Mouse (Mus musculus) urinary bladder, adult 18-20 months (tissue): Measurements from ENCODE around the gene Anxa10.

Source experiments
- DNase-seq, 2 experiments: peaks; one replicate each; pipeline ENCODE4 v3.0.0; 2022; ENCODE audit warnings: low spot score in 2 of 2, mixed read lengths in 2 of 2

Anxa10 gene

DNA sequence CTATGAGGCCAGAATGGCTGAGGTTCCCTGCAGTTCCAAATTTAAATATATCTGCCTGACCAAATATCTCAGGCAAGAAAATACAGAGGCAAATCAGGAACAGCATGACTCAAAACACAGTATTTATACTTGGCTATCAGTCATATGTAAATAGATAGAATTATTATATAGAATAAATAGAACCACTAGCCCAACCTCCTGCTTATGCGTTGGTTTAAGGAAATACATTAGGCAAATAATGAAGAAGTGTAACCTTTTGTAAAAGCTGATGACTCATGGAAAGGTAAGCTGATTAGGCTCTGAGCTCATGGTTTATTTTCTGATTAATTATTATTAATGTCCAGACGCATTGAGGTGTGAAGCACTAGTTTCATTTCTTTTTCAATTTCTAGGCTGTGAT is at the start of gene Anxa10:
Gene Anxa10 (minus strand): TSS at position 53 of the 400 bp plus-strand sequence.
- DNase-seq = no peak

- DNase-seq = no peak
Observed at GRCm38 (mm10) chr8:62132662-62133366, 9.9 kb upstream of the Anxa10 start.

DNA sequence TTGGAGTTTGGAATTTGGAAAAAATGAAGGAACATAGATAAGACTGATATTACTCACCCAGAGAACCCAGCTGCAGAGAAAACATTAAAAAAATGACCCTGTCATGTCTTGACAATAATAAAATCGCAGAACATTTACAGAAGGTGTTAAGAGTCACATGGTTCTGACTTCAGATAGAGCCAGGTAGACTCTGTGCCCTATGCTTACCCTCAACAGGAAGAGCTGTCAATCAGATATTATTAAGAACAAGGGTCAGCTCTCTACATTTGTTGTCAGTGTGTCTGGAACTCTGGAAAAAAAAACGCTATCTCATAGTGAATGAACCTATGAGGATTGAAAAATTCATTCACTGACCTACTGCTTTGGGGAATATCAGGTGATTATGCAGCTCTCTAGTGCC is 25.7 kb downstream of the Anxa10 start:
- DNase-seq = no peak

DNA sequence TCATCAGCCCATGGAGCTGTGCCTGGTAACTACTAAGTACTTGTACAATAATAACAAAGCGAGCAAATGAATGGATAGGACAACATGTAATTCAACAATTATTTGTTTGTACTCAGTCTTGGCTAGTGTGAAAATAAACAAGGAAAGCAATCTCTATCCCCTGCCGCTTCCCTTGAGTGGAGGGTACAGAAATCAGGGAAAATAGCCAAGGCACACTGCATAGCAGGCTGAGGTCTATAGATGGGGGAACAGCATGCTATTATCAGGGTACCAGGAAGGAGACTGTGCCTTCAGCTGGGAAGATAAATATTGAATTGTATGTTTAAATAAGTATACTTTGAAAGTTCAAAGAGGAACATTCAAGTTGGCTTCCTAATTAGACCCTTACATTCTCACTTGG is 41.1 kb downstream of the Anxa10 start:
- DNase-seq = no peak

DNA sequence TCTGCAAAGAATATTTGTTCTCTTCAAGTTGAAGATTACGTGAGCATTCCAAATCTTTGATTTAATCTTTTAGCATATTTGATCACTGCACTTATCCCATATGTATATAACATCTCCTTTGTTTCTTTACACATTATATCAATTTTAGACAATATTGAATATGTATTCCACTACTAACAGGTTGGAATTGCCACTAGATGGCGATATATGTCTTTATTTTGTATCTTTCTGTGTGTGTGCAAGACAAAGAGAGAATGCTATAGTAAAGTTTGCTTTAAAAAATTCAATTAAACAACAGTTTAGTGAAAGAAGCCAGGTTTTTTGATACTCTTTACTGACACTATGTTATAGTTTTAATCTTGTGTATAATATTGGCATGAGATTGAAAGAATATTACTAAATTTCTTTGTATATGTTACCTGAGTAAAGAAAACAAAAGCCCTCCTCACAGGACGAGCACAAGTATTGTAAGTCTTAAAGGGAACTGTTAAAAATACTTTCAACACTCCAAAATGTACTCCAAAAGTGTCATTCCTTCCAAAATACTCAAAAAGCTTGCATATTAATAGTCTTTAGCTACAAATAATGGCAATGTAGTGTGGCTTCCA is 42.7 kb downstream of the Anxa10 start:
- DNase-seq = no peak

- no peak for DNase-seq
Observed at GRCm38 (mm10) chr8:62068305-62068704, 54.6 kb downstream of the Anxa10 start.

- no peak for DNase-seq
Observed at GRCm38 (mm10) chr8:62060357-62060756, 62.6 kb downstream of the Anxa10 start.

DNA sequence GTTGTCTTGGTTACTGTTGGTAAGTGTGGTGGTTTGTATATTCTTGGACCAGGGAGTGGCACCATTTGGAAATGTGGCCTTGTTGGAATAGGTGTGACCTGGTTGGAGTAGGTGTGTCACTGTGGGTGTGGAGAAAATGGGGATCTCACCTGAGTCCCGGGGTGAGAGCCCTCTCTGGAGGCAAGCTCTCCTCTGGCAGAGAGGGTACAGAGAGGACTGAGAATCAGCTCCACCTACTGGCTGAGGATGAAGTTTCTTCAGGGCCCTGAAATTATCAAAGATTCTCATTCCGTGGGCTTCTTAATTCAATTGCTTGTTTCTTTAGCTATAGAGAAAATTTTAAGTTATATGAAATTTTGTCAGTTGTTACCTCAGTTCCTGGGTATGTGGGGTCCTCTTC is 76.1 kb downstream of the Anxa10 start:
- DNase-seq = no peak

- no peak for DNase-seq
Observed at GRCm38 (mm10) chr8:62034351-62034750, 88.6 kb downstream of the Anxa10 start.

DNA sequence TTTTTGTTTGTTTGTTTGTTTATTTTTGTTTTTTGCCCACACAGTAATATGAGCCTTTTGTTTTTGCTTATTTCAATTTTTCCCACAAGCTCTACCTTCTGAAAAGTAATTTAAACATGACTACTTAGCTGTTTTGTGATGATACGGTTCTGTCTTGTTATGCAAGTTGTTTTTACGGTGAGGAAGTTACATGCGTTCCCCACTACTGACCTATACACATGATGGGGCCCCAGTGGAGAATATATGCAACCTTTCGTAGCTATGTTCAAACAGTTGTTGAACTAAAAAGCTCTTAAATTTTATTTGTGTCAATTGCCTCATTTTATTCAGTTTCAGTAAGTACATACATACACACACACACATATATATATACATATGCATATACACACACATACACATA is 108.4 kb downstream of the Anxa10 start:
- no peak for DNase-seq

DNA sequence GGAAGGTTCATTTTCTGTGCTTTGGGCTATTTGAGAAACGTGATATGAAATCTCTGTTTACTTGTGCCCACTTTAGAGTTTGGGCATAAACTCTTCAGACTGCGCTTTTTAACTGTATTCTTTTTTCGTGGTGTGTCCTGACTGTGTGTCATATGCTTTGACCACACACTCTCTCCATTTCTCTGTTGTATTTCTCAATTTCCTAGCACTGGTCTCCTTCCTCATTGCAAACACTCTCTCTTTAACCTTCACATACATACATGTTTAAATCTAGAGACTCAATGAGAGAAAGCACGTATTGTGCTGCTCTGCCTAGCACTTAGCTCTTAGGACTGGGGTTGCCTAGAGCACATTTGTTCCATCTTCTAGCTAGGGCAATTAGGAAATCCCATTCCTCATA is 108.8 kb downstream of the Anxa10 start:
- DNase-seq = no peak
